Mouse (Mus musculus): ENCODE results near the gene Klf3. TPM values are rescaled to one million over a fixed set of nuclear protein-coding genes. Genes with fewer than 3 reads are reported as not detected.

Klf3 gene
- polyA plus RNA-seq, 1 experiment = 112 TPM

- Histone ChIP-seq H3K4me1 (ENCODE audit: control insufficient read depth, insufficient read depth, low read length) (no peaks in the 10 kb centered on the region), H3K27me3 (ENCODE audit: control insufficient read depth, insufficient read depth, low read length, poor library complexity, severe bottlenecking) (no peaks in the 10 kb centered on the region), H3K36me3 (ENCODE audit: control insufficient read depth, insufficient read depth, low read length, poor library complexity, severe bottlenecking) (no peaks in the 10 kb centered on the region), H3K9me3 (replicated peaks; ENCODE audit: control insufficient read depth, insufficient read depth, low read length, poor library complexity, severe bottlenecking) (no peaks in the 10 kb centered on the region), H3K27ac (ENCODE audit: insufficient read depth, low read length) (no peak overlapping the region), H3K4me3 (ENCODE audit: low read depth, low read length) (no peak overlapping the region), H3K9ac (ENCODE audit: low read depth, poor library complexity, severe bottlenecking) (no peak overlapping the region)
- TF ChIP-seq EP300 (IDR thresholded peaks at IDR 0.05; ENCODE audit: insufficient read depth, low read depth, low read length) = no peak
- no peak for TF ChIP-seq POLR2A (IDR thresholded peaks at IDR 0.05; ENCODE audit: insufficient read depth, low read length)
- TF ChIP-seq CTCF (IDR thresholded peaks at IDR 0.05; ENCODE audit: low read depth, low read length) = no peak
These were observed 25.0 kb upstream of the Klf3 start for GRCm38 (mm10) chr5:64778211-64778610.

DNA sequence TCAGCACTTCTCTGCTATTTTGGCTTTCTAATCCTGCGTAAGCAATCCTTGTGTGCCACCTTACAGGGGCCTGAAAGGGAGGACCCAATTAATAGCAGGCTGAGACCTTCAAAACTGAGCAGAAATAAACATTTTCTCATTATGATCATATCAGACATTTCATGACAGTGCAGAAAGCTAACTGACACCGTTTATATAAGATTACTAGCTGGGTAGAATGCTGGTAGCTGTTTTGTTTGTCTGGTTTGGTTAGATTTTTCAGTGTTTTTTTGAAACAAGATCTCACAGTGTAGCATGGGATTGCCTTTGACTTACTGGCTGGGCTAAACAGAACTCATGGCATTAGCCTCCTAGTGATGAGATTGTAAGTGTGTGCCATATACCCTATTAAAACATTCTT lies 23.9 kb upstream of the Klf3 start:
- H3K27ac ChIP-seq (ENCODE audit: insufficient read depth, low read length) = no peak overlapping the region
- TF ChIP-seq POLR2A (IDR thresholded peaks at IDR 0.05; ENCODE audit: insufficient read depth, low read length) = no peak
- H3K27me3 ChIP-seq (ENCODE audit: control insufficient read depth, insufficient read depth, low read length, poor library complexity, severe bottlenecking) = no peaks in the 10 kb centered on the region
- H3K9me3 ChIP-seq (replicated peaks; ENCODE audit: control insufficient read depth, insufficient read depth, low read length, poor library complexity, severe bottlenecking) = no peaks in the 10 kb centered on the region
- H3K36me3 ChIP-seq (ENCODE audit: control insufficient read depth, insufficient read depth, low read length, poor library complexity, severe bottlenecking) = no peaks in the 10 kb centered on the region
- H3K4me3 ChIP-seq (ENCODE audit: low read depth, low read length) = no peak overlapping the region
- no peaks in the 10 kb centered on the region for H3K4me1 ChIP-seq (ENCODE audit: control insufficient read depth, insufficient read depth, low read length)
- H3K9ac ChIP-seq (ENCODE audit: low read depth, poor library complexity, severe bottlenecking) = no peak overlapping the region

- no peak overlapping the region for H3K9ac ChIP-seq (ENCODE audit: low read depth, poor library complexity, severe bottlenecking)
- no peaks in the 10 kb centered on the region for H3K9me3 ChIP-seq (replicated peaks; ENCODE audit: control insufficient read depth, insufficient read depth, low read length, poor library complexity, severe bottlenecking)
- H3K4me3 ChIP-seq (ENCODE audit: low read depth, low read length) = no peak overlapping the region
- H3K4me1 ChIP-seq (ENCODE audit: control insufficient read depth, insufficient read depth, low read length) = no peaks in the 10 kb centered on the region
- H3K36me3 ChIP-seq (ENCODE audit: control insufficient read depth, insufficient read depth, low read length, poor library complexity, severe bottlenecking) = no peaks in the 10 kb centered on the region
- no peak overlapping the region for H3K27ac ChIP-seq (ENCODE audit: insufficient read depth, low read length)
- TF ChIP-seq EP300 (IDR thresholded peaks at IDR 0.05; ENCODE audit: insufficient read depth, low read depth, low read length) (no peak), POLR2A (IDR thresholded peaks at IDR 0.05; ENCODE audit: insufficient read depth, low read length) (no peak), CTCF (IDR thresholded peaks at IDR 0.05; ENCODE audit: low read depth, low read length) (no peak)
- no peaks in the 10 kb centered on the region for H3K27me3 ChIP-seq (ENCODE audit: control insufficient read depth, insufficient read depth, low read length, poor library complexity, severe bottlenecking)
These were observed 22.4 kb upstream of the Klf3 start for GRCm38 (mm10) chr5:64780778-64781177.

GRCm38 (mm10) chr5:64788175-64788574 lies 15.0 kb upstream of the Klf3 start:
- TF ChIP-seq CTCF (IDR thresholded peaks at IDR 0.05; ENCODE audit: low read depth, low read length) (no peak), EP300 (IDR thresholded peaks at IDR 0.05; ENCODE audit: insufficient read depth, low read depth, low read length) (no peak), POLR2A (IDR thresholded peaks at IDR 0.05; ENCODE audit: insufficient read depth, low read length) (no peak)
- no peaks in the 10 kb centered on the region for H3K4me1 ChIP-seq (ENCODE audit: control insufficient read depth, insufficient read depth, low read length)
- H3K9ac ChIP-seq (ENCODE audit: low read depth, poor library complexity, severe bottlenecking) = no peak overlapping the region
- no peak overlapping the region for H3K27ac ChIP-seq (ENCODE audit: insufficient read depth, low read length)
- H3K36me3 ChIP-seq (ENCODE audit: control insufficient read depth, insufficient read depth, low read length, poor library complexity, severe bottlenecking) = no peaks in the 10 kb centered on the region
- no peaks in the 10 kb centered on the region for H3K9me3 ChIP-seq (replicated peaks; ENCODE audit: control insufficient read depth, insufficient read depth, low read length, poor library complexity, severe bottlenecking)
- H3K4me3 ChIP-seq (ENCODE audit: low read depth, low read length) = no peak overlapping the region
- H3K27me3 ChIP-seq (ENCODE audit: control insufficient read depth, insufficient read depth, low read length, poor library complexity, severe bottlenecking) = no peaks in the 10 kb centered on the region

DNA sequence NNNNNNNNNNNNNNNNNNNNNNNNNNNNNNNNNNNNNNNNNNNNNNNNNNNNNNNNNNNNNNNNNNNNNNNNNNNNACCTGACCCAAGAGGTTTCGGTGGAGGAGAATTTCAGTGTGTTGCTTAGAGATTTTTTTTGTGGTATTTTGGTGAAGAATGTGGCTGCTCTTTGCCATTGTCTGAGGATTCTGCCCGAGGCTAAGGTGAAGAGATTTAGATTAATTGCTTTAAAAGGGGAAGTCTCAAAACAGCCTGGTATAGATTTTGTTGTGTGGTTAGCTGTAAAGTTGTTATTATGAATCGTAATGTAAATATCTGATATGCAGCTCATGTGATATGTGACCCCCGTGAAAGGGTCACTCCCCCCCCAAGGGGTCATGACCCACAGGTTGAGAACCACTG lies 5.0 kb upstream of the Klf3 start:
- H3K36me3 ChIP-seq (ENCODE audit: control insufficient read depth, insufficient read depth, low read length, poor library complexity, severe bottlenecking) = no peaks in the 10 kb centered on the region
- TF ChIP-seq EP300 (IDR thresholded peaks at IDR 0.05; ENCODE audit: insufficient read depth, low read depth, low read length) = no peak
- no peak for TF ChIP-seq CTCF (IDR thresholded peaks at IDR 0.05; ENCODE audit: low read depth, low read length)
- TF ChIP-seq POLR2A (IDR thresholded peaks at IDR 0.05; ENCODE audit: insufficient read depth, low read length) = no peak
- H3K27ac ChIP-seq (ENCODE audit: insufficient read depth, low read length) = peak overlapping the region; percentile 74
- H3K27me3 ChIP-seq (ENCODE audit: control insufficient read depth, insufficient read depth, low read length, poor library complexity, severe bottlenecking) = no peaks in the 10 kb centered on the region
- H3K4me1 ChIP-seq (ENCODE audit: control insufficient read depth, insufficient read depth, low read length) = peaks cover 7% of the 10 kb centered on the region
- peak overlapping the region; percentile 8; the same call in 1 of the 2 replicates for H3K4me3 ChIP-seq (ENCODE audit: low read depth, low read length)
- peak overlapping the region; percentile 22; the same call in 1 of the 2 replicates for H3K9ac ChIP-seq (ENCODE audit: low read depth, poor library complexity, severe bottlenecking)
- peaks cover 18% of the 10 kb centered on the region for H3K9me3 ChIP-seq (replicated peaks; ENCODE audit: control insufficient read depth, insufficient read depth, low read length, poor library complexity, severe bottlenecking)

GRCm38 (mm10) chr5:64801545-64801944 lies 1.6 kb upstream of the Klf3 start:
- no peaks in the 10 kb centered on the region for H3K36me3 ChIP-seq (ENCODE audit: control insufficient read depth, insufficient read depth, low read length, poor library complexity, severe bottlenecking)
- TF ChIP-seq CTCF (IDR thresholded peaks at IDR 0.05; ENCODE audit: low read depth, low read length) = no peak
- TF ChIP-seq EP300 (IDR thresholded peaks at IDR 0.05; ENCODE audit: insufficient read depth, low read depth, low read length) = peak; percentile 76
- no peak overlapping the region for H3K9ac ChIP-seq (ENCODE audit: low read depth, poor library complexity, severe bottlenecking)
- H3K27me3 ChIP-seq (ENCODE audit: control insufficient read depth, insufficient read depth, low read length, poor library complexity, severe bottlenecking) = no peaks in the 10 kb centered on the region
- peaks cover 8% of the 10 kb centered on the region for H3K4me1 ChIP-seq (ENCODE audit: control insufficient read depth, insufficient read depth, low read length)
- peaks cover 5% of the 10 kb centered on the region; the same call in 1 of the 2 replicates for H3K9me3 ChIP-seq (replicated peaks; ENCODE audit: control insufficient read depth, insufficient read depth, low read length, poor library complexity, severe bottlenecking)
- H3K4me3 ChIP-seq (ENCODE audit: low read depth, low read length) = no peak overlapping the region
- no peak overlapping the region for H3K27ac ChIP-seq (ENCODE audit: insufficient read depth, low read length)

Data from ES-Bruce4 (cell line).